Mouse (Mus musculus) hindbrain, embryonic 12.5 days (tissue): ENCODE results near the gene Rgs10. TPM values are rescaled to one million over a fixed set of nuclear protein-coding genes. Genes with fewer than 3 reads are reported as not detected.
"Not testable (repeated sequence)": the region's sequence is repeated elsewhere in the genome, so short reads cannot be mapped to it uniquely, and the experiment has no call there.

Experiments used
- ATAC-seq: fragments of 200-750 bp; cut with Nextera tagmentation; 2 replicates; pipeline ENCODE4 v1.8.0; 2017; ENCODE audit warnings: moderate TSS enrichment; ENCODE audit not compliant: low FRiP score
- H3K27ac ChIP-seq: fragments of 300-500 bp; sonication (generic); 2 replicates; pipeline ENCODE4 v1.5.1; 2016; ENCODE audit warnings: mild to moderate bottlenecking
- H3K27me3 ChIP-seq: fragments of 300-500 bp; sonication (generic); 2 replicates; pipeline ENCODE4 v1.6.1; 2016; ENCODE audit warnings: mild to moderate bottlenecking
- H3K36me3 ChIP-seq: fragments of 300-500 bp; sonication (generic); 2 replicates; pipeline ENCODE4 v1.6.1; 2016; ENCODE audit warnings: mild to moderate bottlenecking
- H3K4me1 ChIP-seq: fragments of 300-500 bp; sonication (generic); 2 replicates; pipeline ENCODE4 v1.6.1; 2016
- H3K4me2 ChIP-seq: fragments of 300-500 bp; sonication (generic); replicated peaks from 2 replicates; pipeline ENCODE4 v1.6.1; 2016; ENCODE audit warnings: mild to moderate bottlenecking
- H3K4me3 ChIP-seq: fragments of 300-500 bp; sonication (generic); 2 replicates; pipeline ENCODE4 v1.5.1; 2016; ENCODE audit warnings: mild to moderate bottlenecking
- H3K9ac ChIP-seq: fragments of 300-500 bp; sonication (generic); 2 replicates; pipeline ENCODE4 v1.6.1; 2016; ENCODE audit warnings: mild to moderate bottlenecking, moderate library complexity
- H3K9me3 ChIP-seq: fragments of 300-500 bp; sonication (generic); replicated peaks from 2 replicates; pipeline ENCODE4 v1.6.1; 2016; ENCODE audit warnings: mild to moderate bottlenecking
- WGBS: fragments of 180-500 bp; shearing (Covaris S2); methylation state at CpG from one replicate; pipeline ENCODE4 v1.1.7; 2016; 5-methylcytosine and 5-hydroxymethylcytosine counted together
- polyA plus RNA-seq: library from polyadenylated mRNA; unstranded; fragments of >200 nt; fragmentation: Nextera tagmentation; extraction: Ambion mirVana; gene quantifications from 2 replicates; pipeline ENCODE4 v1.2.1, GENCODE M21; 2016

Gene Rgs10
- polyA plus RNA-seq, 1 experiment from 2014 or later = 13.5 TPM

DNA sequence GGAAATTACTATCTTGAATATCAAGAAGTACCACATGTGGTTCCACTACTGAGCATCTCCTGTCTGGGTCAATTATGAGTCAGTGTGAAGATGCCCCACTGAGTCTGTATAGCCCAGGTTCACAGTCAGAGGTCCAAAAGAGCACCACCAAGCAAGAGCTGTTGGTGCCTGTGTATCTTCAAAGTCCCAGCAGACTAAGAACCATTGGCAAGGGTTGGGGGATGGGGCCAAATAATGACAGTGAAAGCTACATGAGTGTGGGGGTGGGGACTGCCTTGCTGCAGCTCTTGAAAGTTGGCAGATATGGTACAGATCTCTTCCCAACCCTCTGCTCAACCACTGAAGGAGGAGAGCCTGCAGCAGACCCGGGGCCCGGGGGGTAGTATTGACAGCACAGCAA, 72.0 kb downstream of the Rgs10 start:
- Histone ChIP-seq H3K9ac (no peak overlapping the region), H3K4me1 (peaks cover 5% of the 10 kb centered on the region), H3K4me3 (no peak overlapping the region), H3K4me2 (no peak overlapping the region), H3K36me3 (no peaks in the 10 kb centered on the region), H3K27me3 (no peaks in the 10 kb centered on the region), H3K9me3 (no peaks in the 10 kb centered on the region), H3K27ac (no peak overlapping the region)
- ATAC-seq = no peak
- WGBS = 84% methylated on average over 2 of the region's 2 CpGs

- no peaks in the 10 kb centered on the region for H3K27me3 ChIP-seq
- peaks cover 5% of the 10 kb centered on the region for H3K4me1 ChIP-seq
- H3K27ac ChIP-seq = no peak overlapping the region
- H3K36me3 ChIP-seq = no peaks in the 10 kb centered on the region
- ATAC-seq = no peak
- no peak overlapping the region for H3K4me3 ChIP-seq
- no peaks in the 10 kb centered on the region for H3K9me3 ChIP-seq
- H3K9ac ChIP-seq = no peak overlapping the region
- 75% methylated on average over 6 of the region's 6 CpGs for WGBS
- no peak overlapping the region for H3K4me2 ChIP-seq
Observed at GRCm38 (mm10) chr7:128345691-128346090, 72.9 kb downstream of the Rgs10 start.

GRCm38 (mm10) chr7:128344928-128345653, 73.5 kb downstream of the Rgs10 start:
- Histone ChIP-seq H3K9ac (no peak overlapping the region), H3K4me3 (no peak overlapping the region), H3K36me3 (no peaks in the 10 kb centered on the region), H3K4me1 (peaks cover 5% of the 10 kb centered on the region), H3K9me3 (no peaks in the 10 kb centered on the region), H3K27me3 (no peaks in the 10 kb centered on the region), H3K27ac (no peak overlapping the region), H3K4me2 (no peak overlapping the region)
- ATAC-seq = peak; percentile 35; the same call in 1 of the 2 replicates
- 58% methylated on average over 6 of the region's 6 CpGs for WGBS

- Histone ChIP-seq H3K9ac (no peak overlapping the region), H3K36me3 (no peaks in the 10 kb centered on the region), H3K4me3 (no peak overlapping the region), H3K4me1 (peaks cover 5% of the 10 kb centered on the region), H3K27ac (no peak overlapping the region), H3K9me3 (no peaks in the 10 kb centered on the region), H3K4me2 (no peak overlapping the region), H3K27me3 (no peaks in the 10 kb centered on the region)
- 86% methylated on average over 7 of the region's 7 CpGs for WGBS
- no peak for ATAC-seq
Observed at GRCm38 (mm10) chr7:128344488-128344887, 74.1 kb downstream of the Rgs10 start.

DNA sequence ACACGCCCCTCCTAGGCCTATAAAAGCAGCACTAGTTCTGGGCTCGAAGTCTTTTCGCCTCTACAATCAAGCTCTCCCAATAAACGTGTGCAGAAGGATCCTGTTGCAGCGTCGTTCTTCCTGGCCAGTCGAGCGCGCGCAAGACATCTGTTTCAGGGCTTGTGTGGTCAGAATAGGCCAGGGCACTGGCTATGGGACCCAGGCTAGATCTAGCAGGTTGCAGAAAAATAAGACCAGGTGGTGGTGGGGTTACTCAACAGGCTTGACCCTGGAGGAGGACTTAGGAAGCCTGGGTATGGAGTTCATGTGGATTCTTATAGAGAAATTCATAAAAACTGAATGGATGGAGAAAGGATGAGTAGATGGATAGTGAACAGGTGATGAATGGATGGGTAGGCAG, 75.9 kb downstream of the Rgs10 start:
- not testable (repeated sequence) for H3K9ac ChIP-seq, H3K4me1 ChIP-seq, H3K27me3 ChIP-seq, ATAC-seq, H3K4me2 ChIP-seq, H3K27ac ChIP-seq, H3K36me3 ChIP-seq, H3K4me3 ChIP-seq, H3K9me3 ChIP-seq
- WGBS = 94% methylated on average over 7 of the region's 10 CpGs

DNA sequence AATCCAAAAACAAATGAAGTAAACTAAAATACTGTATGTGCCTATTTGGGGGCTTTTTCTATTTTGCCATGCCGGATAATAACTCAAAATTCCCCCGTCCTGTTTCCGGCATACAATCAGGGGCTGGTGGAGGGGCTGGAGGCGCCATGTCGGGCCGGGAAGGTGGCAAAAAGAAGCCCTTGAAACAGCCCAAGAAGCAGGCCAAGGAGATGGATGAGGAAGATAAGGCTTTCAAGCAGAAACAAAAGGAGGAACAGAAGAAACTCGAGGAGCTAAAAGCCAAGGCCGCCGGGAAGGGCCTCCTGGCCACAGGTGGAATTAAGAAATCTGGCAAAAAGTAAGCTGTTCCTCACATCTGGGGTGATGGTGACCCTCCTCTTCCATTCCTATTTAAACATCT, 78.2 kb downstream of the Rgs10 start:
- 78% methylated on average over 9 of the region's 9 CpGs for WGBS

DNA sequence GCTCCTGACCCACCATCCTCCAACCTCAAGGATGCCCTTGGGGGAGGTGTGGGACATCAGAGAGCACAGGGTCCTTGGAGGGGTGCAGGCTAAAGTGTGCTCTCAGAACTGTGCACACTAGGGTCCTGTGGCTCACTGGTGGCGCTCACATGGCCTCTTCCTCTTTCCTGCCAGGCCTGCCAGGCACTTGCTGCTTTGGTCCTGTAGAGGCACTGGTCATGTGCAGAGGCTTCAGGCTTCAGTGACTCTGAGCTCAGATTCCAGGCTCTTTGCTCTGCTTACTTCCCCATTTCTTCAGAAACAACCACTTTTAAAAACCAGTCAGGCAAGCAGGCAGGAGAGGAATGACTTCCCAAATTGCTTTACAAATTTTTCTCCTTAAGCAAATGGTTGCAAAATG, 85.7 kb downstream of the Rgs10 start:
- H3K4me2 ChIP-seq = no peak overlapping the region
- no peak overlapping the region for H3K9ac ChIP-seq
- peaks cover 9% of the 10 kb centered on the region for H3K4me1 ChIP-seq
- no peak overlapping the region for H3K4me3 ChIP-seq
- WGBS = 84% methylated on average over 1 of the region's 1 CpGs
- no peak overlapping the region for H3K27ac ChIP-seq
- no peaks in the 10 kb centered on the region for H3K9me3 ChIP-seq
- ATAC-seq = no peak
- H3K27me3 ChIP-seq = no peaks in the 10 kb centered on the region; the same call in 1 of the 2 replicates
- no peaks in the 10 kb centered on the region for H3K36me3 ChIP-seq

More for the DNA sequence above, 78.2 kb downstream of the Rgs10 start:
- H3K9me3 ChIP-seq, H3K9ac ChIP-seq, H3K27me3 ChIP-seq, H3K4me1 ChIP-seq, ATAC-seq, H3K36me3 ChIP-seq, H3K4me2 ChIP-seq, H3K4me3 ChIP-seq, H3K27ac ChIP-seq: not testable (repeated sequence)

DNA sequence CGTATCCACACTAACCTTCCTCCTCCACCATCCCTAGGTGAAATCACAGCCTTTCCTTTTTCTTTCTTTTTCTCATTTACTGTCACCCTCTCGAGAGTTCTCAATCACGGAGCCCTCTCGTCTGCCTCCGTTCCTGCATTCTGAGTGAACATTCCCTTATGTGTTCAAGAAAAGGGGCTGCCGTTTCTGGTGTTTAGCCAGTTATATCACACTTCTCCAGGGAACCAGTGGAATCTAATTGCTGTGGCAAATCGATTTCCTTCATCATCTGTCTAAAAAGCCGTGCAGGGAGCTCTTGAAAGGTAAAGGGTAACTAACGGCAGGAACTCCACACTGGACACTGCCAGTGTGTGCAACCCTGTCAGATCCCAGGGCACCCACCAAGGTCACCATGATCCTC, 87.6 kb downstream of the Rgs10 start:
- Histone ChIP-seq H3K4me1 (peaks cover 9% of the 10 kb centered on the region), H3K4me3 (no peak overlapping the region), H3K4me2 (0 out of 2 replicates have a peak overlapping the region, but pooled peaks have one; percentile 11), H3K9me3 (no peaks in the 10 kb centered on the region), H3K9ac (no peak overlapping the region), H3K27me3 (no peaks in the 10 kb centered on the region; the same call in 1 of the 2 replicates), H3K27ac (no peak overlapping the region), H3K36me3 (no peaks in the 10 kb centered on the region)
- 39% methylated on average over 9 of the region's 9 CpGs for WGBS
- no peak for ATAC-seq

- Histone ChIP-seq H3K4me3 (no peak overlapping the region), H3K36me3 (no peaks in the 10 kb centered on the region), H3K4me2 (no peak overlapping the region), H3K27ac (no peak overlapping the region), H3K9me3 (no peaks in the 10 kb centered on the region), H3K27me3 (no peaks in the 10 kb centered on the region), H3K9ac (no peak overlapping the region), H3K4me1 (peaks cover 7% of the 10 kb centered on the region; the same call in 1 of the 2 replicates)
- whole genome bisulfite sequencing = 90% methylated on average over 1 of the region's 1 CpGs
- no peak for ATAC-seq
Observed at GRCm38 (mm10) chr7:128324977-128325376, 93.6 kb downstream of the Rgs10 start.

Other genes starting within 250 kb of the Rgs10 start
- gene Cox6a2, start 212.4 kb downstream of the Rgs10 start, polyA plus RNA-seq = 1.3 and 4.1 TPM in 2 replicates
- 16.4 and 17.4 TPM in 2 replicates for gene Armc5, start 181.4 kb downstream of the Rgs10 start, polyA plus RNA-seq
- gene 9130023H24Rik, start 180.7 kb downstream of the Rgs10 start, polyA plus RNA-seq = 13.8 and 14.1 TPM in 2 replicates
- gene Tgfb1i1, start 171.9 kb downstream of the Rgs10 start, polyA plus RNA-seq = 50.9 and 63.1 TPM in 2 replicates
- gene Slc5a2, start 153.1 kb downstream of the Rgs10 start, polyA plus RNA-seq = not detected in 2 replicates
- gene BC017158, start 120.6 kb downstream of the Rgs10 start, polyA plus RNA-seq = 21.7 and 27.4 TPM in 2 replicates
- 35.3 and 38.3 TPM in 2 replicates for gene Tial1, start 43.0 kb upstream of the Rgs10 start, polyA plus RNA-seq
- gene Bag3, start 104.9 kb upstream of the Rgs10 start, polyA plus RNA-seq = 5.6 and 6.4 TPM in 2 replicates
- 140 and 158 TPM in 2 replicates for gene Inpp5f, start 192.6 kb upstream of the Rgs10 start, polyA plus RNA-seq